In the genomic region with DNA sequence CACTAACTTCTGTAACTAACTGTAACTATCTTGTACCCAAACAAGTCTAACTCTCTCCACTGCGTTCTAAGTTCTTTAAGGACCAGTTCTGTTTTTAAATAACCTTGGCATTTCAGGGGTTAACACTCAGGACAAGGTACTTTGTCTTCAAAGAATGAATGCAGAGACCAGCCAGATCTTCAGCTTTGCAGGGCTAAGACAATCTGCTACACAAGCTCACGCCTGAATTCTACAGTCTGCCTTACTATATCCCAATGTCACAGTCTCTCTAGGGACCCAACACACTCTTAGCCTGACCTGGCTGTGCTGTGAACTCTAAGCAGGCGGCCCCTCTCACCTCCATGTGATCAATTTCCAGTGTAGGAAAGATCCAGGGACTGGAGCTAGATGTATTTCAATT, we compare ENCODE assay signal across 26 mouse cellular contexts. TPM values are rescaled to one million over a fixed set of nuclear protein-coding genes. Genes with fewer than 3 reads are reported as not detected.
"Had no signal": no experiment of that assay in that cellular context is flagged by ENCODE, and none has a peak within 500 bp of the region (broad histone marks: within the 10 kb centered on the region; RNA-seq: fewer than 3 reads in every experiment).

No protein-coding gene starts in this region.

- DNase-seq: forebrain, postnatal 0 days; gastrocnemius, postnatal 14 days; gastrocnemius, postnatal 36 days; heart, adult 18-20 months; heart, postnatal 14 days; heart, postnatal 36 days; kidney, adult 11 months; kidney, adult 2 months; kidney, adult 9 months; kidney, postnatal 14 days; kidney, postnatal 36 days; layer of hippocampus, adult 9-11 months; layer of hippocampus, postnatal 36 days; left cerebral cortex, postnatal 4 days had no signal

- H3K27me3 ChIP-seq: heart, embryonic 15.5 days had no signal

- H3K27ac ChIP-seq: heart, embryonic 13.5 days; heart, embryonic 15.5 days; hindbrain, embryonic 13.5 days; hindbrain, embryonic 15.5 days; hindbrain, postnatal 0 days; kidney, embryonic 15.5 days; kidney, postnatal 0 days; limb, embryonic 13.5 days; limb, embryonic 15.5 days; liver, embryonic 12.5 days had no signal

- H3K4me3 ChIP-seq: heart, embryonic 13.5 days; heart, embryonic 15.5 days; hindbrain, embryonic 13.5 days; hindbrain, embryonic 15.5 days; kidney, embryonic 15.5 days; limb, embryonic 13.5 days; limb, embryonic 15.5 days; liver, embryonic 12.5 days had no signal

- H3K9me3 ChIP-seq: heart, embryonic 13.5 days; heart, embryonic 15.5 days; hindbrain, embryonic 13.5 days; hindbrain, embryonic 15.5 days; kidney, embryonic 15.5 days; limb, embryonic 13.5 days; limb, embryonic 15.5 days; liver, embryonic 12.5 days had no signal

- H3K4me2 ChIP-seq: heart, embryonic 11.5 days; heart, embryonic 13.5 days; heart, embryonic 15.5 days; hindbrain, embryonic 13.5 days; hindbrain, embryonic 15.5 days; kidney, embryonic 15.5 days; limb, embryonic 13.5 days; limb, embryonic 15.5 days; liver, embryonic 12.5 days had no signal

- H3K36me3 ChIP-seq: heart, embryonic 13.5 days; heart, embryonic 15.5 days; hindbrain, embryonic 13.5 days; hindbrain, embryonic 15.5 days; kidney, embryonic 15.5 days; limb, embryonic 13.5 days; limb, embryonic 15.5 days; liver, embryonic 12.5 days had no signal

- H3K4me1 ChIP-seq: liver, embryonic 12.5 days had no signal

- H3K9ac ChIP-seq: forebrain, postnatal 0 days; heart, embryonic 13.5 days; heart, embryonic 15.5 days; hindbrain, embryonic 13.5 days; hindbrain, embryonic 15.5 days; kidney, embryonic 15.5 days; limb, embryonic 13.5 days; limb, embryonic 15.5 days; liver, embryonic 12.5 days had no signal

- ATAC-seq: forebrain, postnatal 0 days; hindbrain, postnatal 0 days; intestine, embryonic 16.5 days; liver, embryonic 12.5 days had no signal

RNA-seq across cellular contexts. Expression of gene Deup1, which starts 3.0 kb away (rescaled TPM):
- polyA plus RNA-seq: liver, embryonic 12.5 days had no signal
